Mouse (Mus musculus) gastrocnemius, adult 2 months (tissue): ENCODE results near the gene Deup1. TPM values are rescaled to one million over a fixed set of nuclear protein-coding genes. Genes with fewer than 3 reads are reported as not detected.

ENCODE experiments used
- DNase-seq: peaks from one replicate; pipeline ENCODE4 v3.0.0; 2022
- H3K27ac ChIP-seq: fragments of 200-600 bp; 2 replicates; pipeline ENCODE4 v1.8.1; 2022; ENCODE audit warnings: mild to moderate bottlenecking
- H3K4me3 ChIP-seq: fragments of 200-600 bp; 2 replicates; pipeline ENCODE4 v1.8.1; 2022; ENCODE audit warnings: mild to moderate bottlenecking, moderate library complexity
- CTCF ChIP-seq: fragments of 200-600 bp; IDR thresholded peaks from 2 replicates; pipeline ENCODE4 v1.8.1; 2022; ENCODE audit warnings: antibody characterized with exemption, mild to moderate bottlenecking, moderate library complexity
- intact Hi-C: fragments of 180-260 bp; cut with DNase I; formaldehyde crosslinking; loops from one replicate; pipeline ENCODE4 v1.15.1; 2025
- total RNA-seq, 2 experiments: library from RNA; stranded (reverse); gene quantifications; 2 replicates each; pipeline ENCODE4 v1.2.3; 2021

The Deup1 gene
- total RNA-seq, 2 experiments from 2014 or later = not detected

DNA sequence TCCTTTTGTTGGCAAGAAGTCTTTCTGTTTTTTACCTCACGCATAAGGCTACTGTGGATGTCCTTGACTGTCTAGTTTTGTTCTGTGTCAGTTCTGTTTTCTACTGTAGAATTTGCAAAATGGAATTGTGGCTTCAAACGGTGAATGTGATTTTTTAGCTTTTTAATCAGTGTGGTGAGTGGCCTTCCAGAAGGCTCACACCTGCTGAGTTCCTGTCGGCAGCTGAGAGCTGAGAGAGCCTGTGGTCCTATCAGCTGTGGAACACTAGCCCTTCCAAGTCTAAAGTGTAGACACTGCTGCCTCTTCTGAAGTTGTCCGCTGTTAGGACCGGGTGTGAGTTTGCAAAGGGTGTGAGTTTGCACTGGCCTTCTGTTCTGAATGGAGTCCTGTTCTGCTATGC, 104.8 kb downstream of the Deup1 start:
- H3K4me3 ChIP-seq = no peak overlapping the region
- peak overlapping the region; percentile 43; the same call in 1 of the 2 replicates for H3K27ac ChIP-seq
- intact Hi-C loops = no loop called here
- no peak for TF ChIP-seq CTCF
- no peak for DNase-seq

DNA sequence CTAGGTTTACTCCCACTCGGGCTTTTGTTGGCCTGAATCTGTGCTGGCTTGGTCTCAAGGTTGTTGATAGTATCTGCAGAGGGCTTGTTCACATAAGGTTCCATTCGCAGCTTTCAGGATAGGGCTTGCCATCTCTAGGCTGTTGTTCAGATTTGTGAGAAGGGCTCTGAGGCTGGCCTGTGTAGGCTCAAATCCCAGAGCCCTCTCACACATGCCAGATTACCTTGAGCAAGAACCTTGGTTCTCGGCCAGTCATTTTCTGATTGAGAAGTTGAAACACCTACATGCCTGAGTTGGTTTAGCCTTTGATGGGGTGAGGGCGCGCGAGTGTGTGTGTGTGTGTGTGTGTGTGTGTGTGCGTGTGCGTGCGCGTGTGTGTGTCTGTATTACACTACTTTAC, 105.4 kb downstream of the Deup1 start:
- no peak for DNase-seq
- Histone ChIP-seq H3K27ac (no peak overlapping the region; the same call in 1 of the 2 replicates), H3K4me3 (no peak overlapping the region)
- TF ChIP-seq CTCF = no peak
- intact Hi-C loops = no loop called here

DNA sequence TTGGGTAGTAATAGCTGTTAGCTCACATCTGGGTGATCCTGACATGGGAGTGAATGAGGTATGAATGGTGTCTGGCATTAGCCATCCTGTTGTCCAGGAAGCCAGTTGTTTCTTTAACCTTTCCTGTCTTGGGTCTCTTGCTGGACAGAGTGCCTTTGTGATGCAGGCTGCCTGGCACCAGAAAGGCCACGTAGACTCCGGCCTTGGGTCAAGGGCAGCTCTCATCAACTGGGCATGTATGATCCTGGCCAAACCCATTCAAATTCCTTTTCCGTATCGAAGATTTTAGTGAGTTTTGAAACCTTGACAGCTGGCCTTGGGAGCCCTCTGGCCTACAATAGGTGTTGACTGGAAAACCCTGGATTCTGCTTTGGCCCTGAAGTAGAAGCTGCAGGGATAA, 109.8 kb downstream of the Deup1 start:
- no peak for TF ChIP-seq CTCF
- DNase-seq = no peak
- Histone ChIP-seq H3K27ac (peak overlapping the region; percentile 51; the same call in 1 of the 2 replicates), H3K4me3 (no peak overlapping the region)
- intact Hi-C loops = no loop called here

DNA sequence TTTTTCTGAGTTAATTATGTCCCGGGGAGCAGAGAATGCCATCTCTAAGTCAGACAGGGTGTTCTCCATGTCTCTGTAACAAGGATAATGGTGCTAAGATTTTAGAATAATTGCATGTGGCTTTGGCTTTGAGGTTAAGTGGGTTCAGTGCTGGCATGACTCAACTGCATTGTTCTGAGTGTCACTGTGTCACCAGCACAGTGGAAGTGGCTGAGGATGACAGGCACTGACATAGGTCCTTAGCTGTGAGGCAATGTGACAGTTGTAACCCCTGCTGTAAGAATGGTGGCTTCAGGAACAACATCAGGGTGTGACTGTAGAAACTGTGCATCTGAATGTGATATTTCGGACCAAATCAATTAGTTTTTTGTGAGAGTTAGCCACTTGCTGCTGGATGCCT, 111.7 kb downstream of the Deup1 start:
- intact Hi-C loops = no loop called here
- no peak overlapping the region for H3K4me3 ChIP-seq
- H3K27ac ChIP-seq = no peak overlapping the region
- TF ChIP-seq CTCF = no peak
- no peak for DNase-seq

DNA sequence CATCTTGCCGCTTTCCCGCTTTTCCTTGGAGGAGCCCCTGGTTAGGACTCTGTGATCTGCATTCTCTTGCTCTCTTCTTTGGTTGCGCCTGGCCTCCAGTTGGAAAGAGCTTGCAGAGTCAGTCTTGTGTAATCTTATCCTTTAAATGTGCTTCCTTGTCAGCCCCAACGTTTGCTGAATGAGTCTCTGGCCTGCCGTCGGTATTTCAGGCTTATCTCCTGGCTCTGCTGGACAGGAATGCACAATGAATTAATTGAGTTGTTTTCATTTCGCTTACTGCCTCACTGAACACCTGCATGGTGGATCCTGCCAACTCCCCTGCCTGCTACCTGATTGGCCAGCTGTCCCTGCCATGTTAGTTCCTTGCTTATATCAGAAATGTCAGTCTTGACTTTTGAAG, 114.8 kb downstream of the Deup1 start:
- H3K4me3 ChIP-seq = no peak overlapping the region
- TF ChIP-seq CTCF = no peak
- intact Hi-C loops = no loop called here
- H3K27ac ChIP-seq = no peak overlapping the region
- DNase-seq = no peak

DNA sequence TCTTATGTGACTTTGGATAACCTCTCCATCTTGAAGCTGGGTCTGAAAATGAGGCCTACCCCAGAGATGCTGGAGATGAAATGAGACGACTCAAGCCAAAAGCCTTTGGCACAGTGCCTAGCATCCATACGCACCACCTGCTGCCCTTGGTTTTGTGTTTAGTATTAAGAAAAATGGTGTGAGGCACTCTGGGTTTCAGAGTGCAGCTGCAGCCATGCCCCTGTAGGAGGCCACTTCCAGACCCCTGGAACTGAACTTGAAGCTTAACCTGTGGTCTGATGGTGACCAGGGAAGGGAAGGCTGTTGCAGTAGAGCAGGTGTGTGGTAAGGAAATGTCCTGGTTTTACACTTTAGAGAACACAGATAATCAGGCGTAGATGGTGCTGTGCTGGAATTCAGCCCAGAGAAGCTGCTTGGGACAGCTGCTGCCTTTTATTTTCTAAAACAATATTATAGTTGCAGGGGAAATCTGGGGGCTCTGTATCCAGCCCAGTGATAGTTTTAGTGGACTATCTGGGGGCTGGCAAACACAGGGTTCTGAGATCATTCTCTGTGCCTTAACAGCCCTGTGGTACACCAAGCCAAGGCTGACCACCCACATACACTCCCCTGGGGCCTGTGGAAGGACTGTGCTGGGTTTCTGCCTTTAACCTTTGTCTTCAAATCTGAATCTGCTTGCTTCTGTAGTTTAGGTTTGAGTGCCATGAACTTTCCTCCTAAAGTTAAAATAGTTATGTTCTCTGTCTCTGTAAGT, 117.0 kb downstream of the Deup1 start:
- Histone ChIP-seq H3K4me3 (no peak overlapping the region), H3K27ac (no peak overlapping the region)
- DNase-seq = no peak
- intact Hi-C loops = no loop called here
- TF ChIP-seq CTCF = no peak

Other genes with a start within 250 kb of the Deup1 start
- 10 to 100 TPM in 1 of 2 experiments, 1 to 10 TPM in 1; 6.8 to 15.0 TPM for gene Smco4, start 134.5 kb downstream of the Deup1 start, total RNA-seq
- gene Slc36a4, start 81.8 kb upstream of the Deup1 start, total RNA-seq = 1 to 10 TPM; 2.2 to 3.0 TPM
- gene Mtnr1b, start 246.6 kb upstream of the Deup1 start, total RNA-seq = not detected